Mouse (Mus musculus) cortical plate, adult 2 months (tissue): ENCODE data around the gene Sertad3.

Experiments
- CTCF ChIP-seq: fragments of 200-500 bp; IDR thresholded peaks from 2 replicates; pipeline ENCODE4 v1.5.1; 2011; ENCODE audit warnings: mild to moderate bottlenecking, control low read depth, low read length; ENCODE audit not compliant: insufficient read depth; ENCODE audit errors: extremely low read depth
- POLR2A ChIP-seq: fragments of 200-500 bp; IDR thresholded peaks from 2 replicates; pipeline ENCODE4 v1.6.1; 2011; ENCODE audit warnings: mild to moderate bottlenecking, low read length, control low read depth; ENCODE audit not compliant: insufficient read depth; ENCODE audit errors: extremely low read depth

GRCm38 (mm10) chr7:27433349-27433748 lies 40.2 kb upstream of the Sertad3 start:
- TF ChIP-seq POLR2A (no peak), CTCF (no peak)
